Mouse (Mus musculus): ENCODE measurements at regions not wholly inside any gene's neighbourhood (a gene's known extent, or its start where the extent isn't known, plus 50 kb on each side); places are given as distances from the start of the nearest gene placed in this dataset.

DNA sequence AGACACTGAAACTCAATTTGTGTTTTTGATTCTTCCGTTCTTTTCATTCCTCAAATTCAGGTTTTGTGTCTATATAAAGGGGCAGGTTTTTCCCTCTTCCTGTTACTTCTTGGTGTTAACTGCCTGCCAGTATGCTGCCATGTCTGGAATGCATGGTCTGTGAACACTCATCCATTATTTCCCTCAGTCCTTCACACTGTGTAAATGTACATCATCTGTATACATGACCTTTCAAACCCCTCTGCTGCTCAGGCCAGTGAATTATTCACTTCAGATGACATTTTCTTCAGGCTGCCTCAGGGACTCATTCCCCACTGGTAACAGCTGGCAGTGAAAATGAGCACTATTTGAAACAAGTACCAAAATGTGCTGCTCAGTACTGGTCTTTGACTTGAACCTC, 512.0 kb upstream of the Atxn7l3b start:
- Histone ChIP-seq H3K27ac (no peak overlapping the region), H3K4me2 (no peak overlapping the region), H3K36me3 (replicated peaks) (no peaks in the 10 kb centered on the region), H3K9ac (no peak overlapping the region), H3K27me3 (no peaks in the 10 kb centered on the region), H3K4me3 (replicated peaks) (no peak overlapping the region), H3K9me3 (no peaks in the 10 kb centered on the region), H3K4me1 (no peaks in the 10 kb centered on the region)
- ATAC-seq (ENCODE audit: low FRiP score), result no peak
- WGBS, result 87% methylated on average over 1 of the region's 1 CpGs

DNA sequence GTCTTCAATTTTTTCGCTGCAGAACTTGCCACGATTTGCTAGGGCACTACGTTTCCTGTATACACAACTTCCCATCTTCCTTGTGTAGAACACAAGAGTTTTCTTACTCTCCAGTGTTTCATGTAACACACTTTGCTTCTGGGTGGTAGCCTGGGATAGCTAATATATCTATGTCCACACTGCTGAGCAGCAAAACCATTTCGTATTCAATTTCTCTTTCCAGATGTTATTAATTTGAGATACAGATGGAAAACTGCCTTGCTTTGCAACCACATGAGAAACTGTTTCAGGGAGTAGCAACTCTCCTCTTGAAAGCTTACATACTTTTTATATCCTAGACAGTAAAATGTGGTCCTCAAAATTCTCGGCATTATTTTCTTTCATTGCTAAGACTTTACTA, 502.4 kb upstream of the Atxn7l3b start:
- no peak overlapping the region for H3K4me3 ChIP-seq (replicated peaks)
- WGBS, result 87% methylated on average over 5 of the region's 5 CpGs
- no peaks in the 10 kb centered on the region for H3K27me3 ChIP-seq
- ATAC-seq (ENCODE audit: low FRiP score), result no peak
- H3K9ac ChIP-seq, result no peak overlapping the region
- H3K4me2 ChIP-seq, result no peak overlapping the region
- H3K4me1 ChIP-seq, result no peaks in the 10 kb centered on the region
- H3K27ac ChIP-seq, result no peak overlapping the region
- H3K36me3 ChIP-seq (replicated peaks), result no peaks in the 10 kb centered on the region
- H3K9me3 ChIP-seq, result no peaks in the 10 kb centered on the region

DNA sequence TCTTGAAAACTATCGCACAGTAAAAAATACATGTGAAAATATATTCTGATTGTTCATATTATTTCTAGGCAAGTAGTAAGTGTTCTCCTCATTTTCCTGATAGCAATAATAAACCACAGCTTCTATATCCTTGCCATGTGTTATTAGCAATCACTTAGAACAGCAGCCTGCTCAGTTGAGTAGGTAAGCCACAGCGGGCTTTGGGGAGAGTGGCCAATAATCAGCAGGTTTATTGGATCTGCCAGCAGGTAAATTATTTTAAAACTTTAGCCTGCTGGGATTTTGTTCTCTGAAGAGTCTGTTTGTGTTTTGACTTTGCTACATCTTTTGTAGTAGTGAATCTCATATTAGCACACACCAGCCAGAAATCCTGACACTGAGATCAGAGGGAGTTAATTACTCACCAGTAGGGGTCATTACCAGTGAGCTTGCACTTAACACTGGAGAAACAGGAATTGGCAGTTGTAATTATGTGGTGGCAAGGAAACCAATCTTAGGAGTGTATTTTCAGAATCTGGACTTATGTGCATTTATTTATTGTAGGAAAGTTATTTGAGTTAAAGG, 482.5 kb upstream of the Atxn7l3b start:
- Histone ChIP-seq H3K27ac (no peak overlapping the region), H3K4me3 (replicated peaks) (no peak overlapping the region), H3K4me1 (no peaks in the 10 kb centered on the region), H3K4me2 (no peak overlapping the region), H3K36me3 (replicated peaks) (no peaks in the 10 kb centered on the region), H3K9ac (no peak overlapping the region), H3K27me3 (no peaks in the 10 kb centered on the region), H3K9me3 (no peaks in the 10 kb centered on the region)
- 77% methylated on average over 2 of the region's 2 CpGs for WGBS
- peak; percentile 68; the same call in 1 of the 2 replicates for ATAC-seq (ENCODE audit: low FRiP score)

DNA sequence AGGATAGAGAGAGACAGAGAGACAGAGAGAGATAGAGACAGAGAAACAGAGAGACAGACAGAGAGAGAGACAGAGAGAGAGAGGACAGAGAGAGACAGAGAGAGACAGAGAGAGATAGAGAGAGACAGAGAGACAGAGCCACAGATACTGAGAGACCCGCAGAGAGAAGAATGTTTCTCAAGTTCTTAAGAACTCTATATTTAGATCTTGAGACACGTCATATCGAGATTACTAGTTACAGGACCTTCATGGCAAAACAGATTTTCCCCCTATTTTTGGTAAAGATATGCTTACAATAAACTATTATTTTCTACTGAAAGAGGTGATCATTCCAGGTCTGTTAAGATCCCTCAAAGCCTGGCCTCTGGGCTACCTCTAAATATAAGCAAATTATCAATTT, 461.8 kb upstream of the Atxn7l3b start:
- no peaks in the 10 kb centered on the region for H3K27me3 ChIP-seq
- H3K4me3 ChIP-seq (replicated peaks), result no peak overlapping the region
- ATAC-seq (ENCODE audit: low FRiP score), result no peak
- no peaks in the 10 kb centered on the region for H3K9me3 ChIP-seq
- 96% methylated on average over 3 of the region's 3 CpGs for WGBS
- H3K27ac ChIP-seq, result no peak overlapping the region
- no peak overlapping the region for H3K4me2 ChIP-seq
- no peaks in the 10 kb centered on the region for H3K36me3 ChIP-seq (replicated peaks)
- no peaks in the 10 kb centered on the region for H3K4me1 ChIP-seq
- no peak overlapping the region for H3K9ac ChIP-seq

DNA sequence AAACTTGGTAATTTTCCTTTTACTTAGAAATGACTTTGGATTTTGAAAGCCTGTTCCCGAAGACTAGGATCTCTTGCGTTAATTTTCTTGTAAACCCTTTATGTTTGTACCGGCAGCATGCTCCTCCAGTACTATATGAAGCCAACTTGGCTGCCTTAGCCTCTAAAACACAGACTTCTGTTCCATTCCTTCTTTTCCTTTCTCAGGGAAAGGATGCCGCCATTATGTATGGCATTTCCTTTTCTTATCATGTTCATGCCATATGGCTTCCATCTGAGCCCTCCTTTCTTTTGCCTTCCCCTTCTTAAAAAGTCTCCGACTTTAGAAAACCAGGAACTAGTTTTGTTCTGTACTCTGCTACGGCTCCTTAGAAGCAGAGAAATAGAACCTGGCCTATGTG, 440.4 kb upstream of the Atxn7l3b start:
- Histone ChIP-seq H3K9ac (no peak overlapping the region), H3K36me3 (replicated peaks) (no peaks in the 10 kb centered on the region), H3K4me3 (replicated peaks) (no peak overlapping the region), H3K27ac (no peak overlapping the region), H3K4me2 (no peak overlapping the region), H3K9me3 (no peaks in the 10 kb centered on the region), H3K27me3 (no peaks in the 10 kb centered on the region), H3K4me1 (no peaks in the 10 kb centered on the region)
- 89% methylated on average over 6 of the region's 6 CpGs for WGBS
- ATAC-seq (ENCODE audit: low FRiP score), result no peak

DNA sequence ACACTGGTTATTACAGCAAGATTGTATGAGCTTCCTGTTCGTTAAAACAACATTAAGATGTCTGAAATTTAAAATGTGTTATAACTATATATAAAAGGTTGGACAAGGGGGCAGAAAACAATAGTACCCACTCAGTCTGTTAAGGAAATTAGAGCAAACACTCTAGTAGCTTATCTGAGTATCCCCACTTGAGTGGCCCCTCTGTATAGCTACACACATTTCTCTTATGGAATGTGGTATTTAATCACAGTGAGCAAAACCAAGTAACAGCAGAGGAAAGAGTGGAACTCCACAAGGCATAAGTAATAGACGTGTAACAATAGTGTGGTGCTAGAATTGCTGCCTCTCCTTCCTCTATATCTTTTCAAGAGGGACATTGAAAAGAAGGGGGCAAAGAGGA, 417.4 kb upstream of the Atxn7l3b start:
- Histone ChIP-seq H3K9ac (no peak overlapping the region), H3K4me2 (no peak overlapping the region), H3K9me3 (no peaks in the 10 kb centered on the region), H3K36me3 (replicated peaks) (no peaks in the 10 kb centered on the region), H3K4me1 (no peaks in the 10 kb centered on the region), H3K27ac (no peak overlapping the region), H3K27me3 (no peaks in the 10 kb centered on the region), H3K4me3 (replicated peaks) (no peak overlapping the region)
- ATAC-seq (ENCODE audit: low FRiP score), result no peak
- WGBS, result 72% methylated on average over 2 of the region's 2 CpGs

Measured in forebrain, embryonic 12.5 days (tissue).